8 mouse cellular contexts compared by ENCODE assay signal in the genomic region with DNA sequence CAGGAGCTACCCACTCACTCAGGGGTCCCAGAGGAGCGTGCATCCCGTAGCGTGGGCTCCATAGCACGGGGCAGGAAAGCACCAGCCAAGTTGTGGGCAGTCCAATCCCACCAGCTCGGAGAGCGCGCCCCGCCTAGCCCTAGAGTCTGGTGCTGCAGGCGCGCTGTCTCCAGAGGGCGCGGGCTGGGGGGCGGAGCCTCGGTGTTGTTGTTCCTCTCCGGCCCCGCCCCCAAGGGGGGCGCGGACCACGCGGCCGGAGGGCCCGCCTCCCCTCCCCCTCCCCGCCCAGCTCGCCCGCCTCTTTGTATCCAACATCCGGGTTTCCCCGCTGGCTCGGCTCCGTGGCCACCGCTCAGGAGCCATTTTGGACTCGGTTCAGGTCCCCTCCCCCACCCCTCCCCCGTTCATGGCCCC. TPM values are rescaled to one million over a fixed set of nuclear protein-coding genes. Genes with fewer than 3 reads are reported as not detected.
DNase-seq lines count a peak whose midpoint lies in the region; ATAC-seq and TF ChIP-seq lines count a peak whose summit lies in the region.

A gene (plus strand): TSS at position 318 of the 414 bp plus-strand sequence.

- intact Hi-C loops in gastrocnemius, adult 2 months (cut with DNase I), result loop anchor here (2.0 kb wide), 2 partner anchors 25 to 45 kb away; a partner anchor contains a TSS
- intact Hi-C loops in left cerebral cortex, adult 2 months (cut with DNase I), result loop anchor here (1.0 to 5.0 kb wide), 3 partner anchors 28 to 60 kb away; a partner anchor contains a TSS

- TF ChIP-seq CTCF in gastrocnemius, adult 2 months (IDR thresholded peaks at IDR 0.05), result peak; percentile 61
- TF ChIP-seq CTCF in hindbrain, postnatal 0 days (IDR thresholded peaks at IDR 0.05; ENCODE audit: low read depth), result peak; percentile 62
- peak; percentile 50 for TF ChIP-seq CTCF in left cerebral cortex, adult 2 months (IDR thresholded peaks at IDR 0.05)

- peak; percentile 95 for DNase-seq in R1 (ENCODE audit: low read depth, low spot score)
- peak; percentile 92 to 97 for DNase-seq in cerebellum, postnatal 25 days
- DNase-seq in gastrocnemius, adult 2 months, result peak; percentile 97
- peak; percentile 99 for DNase-seq in hindbrain, postnatal 0 days (ENCODE audit: low spot score)
- peak; percentile 88 to 93 for DNase-seq in left cerebral cortex, adult 2 months (ENCODE audit: extremely low spot score in 1 of 2, low spot score in 2 of 2)
- peak; percentile 95 for DNase-seq in right cerebral cortex, adult 18-20 months
- peak; percentile 78 for DNase-seq in urinary bladder, adult 2 months (ENCODE audit: low spot score)

- peak; percentile 96 for ATAC-seq in hindbrain, postnatal 0 days

- peak within 1 kb of the TSS; percentile 93 for H3K27ac ChIP-seq in gastrocnemius, adult 2 months
- peak within 1 kb of the TSS; percentile 99 for H3K27ac ChIP-seq in hindbrain, postnatal 0 days
- H3K27ac ChIP-seq in left cerebral cortex, adult 2 months, result peak within 1 kb of the TSS; percentile 87
- H3K27ac ChIP-seq in macrophage, result no peak within 1 kb of the TSS

- peak within 1 kb of the TSS; percentile 100 for H3K9ac ChIP-seq in hindbrain, postnatal 0 days (replicated peaks; ENCODE audit: low read length)

- WGBS in hindbrain, postnatal 0 days, result 0% methylated on average over 19 of the region's 32 CpGs
- 0% methylated on average over 19 of the region's 32 CpGs for WGBS in macrophage (ENCODE audit: missing documents)

- H3K4me3 ChIP-seq in gastrocnemius, adult 2 months, result peak within 1 kb of the TSS; percentile 95
- peak within 1 kb of the TSS; percentile 75 for H3K4me3 ChIP-seq in hindbrain, postnatal 0 days (ENCODE audit: low read length)
- H3K4me3 ChIP-seq in left cerebral cortex, adult 2 months, result peak within 1 kb of the TSS; percentile 82
- H3K4me3 ChIP-seq in macrophage (ENCODE audit: inconsistent target), result peak within 1 kb of the TSS; percentile 32

- peaks cover 13% of the 10 kb centered on the region for H3K4me1 ChIP-seq in hindbrain, postnatal 0 days (ENCODE audit: insufficient read depth, low read length)

- H3K4me2 ChIP-seq in hindbrain, postnatal 0 days (ENCODE audit: low read depth, low read length), result peak within 1 kb of the TSS; percentile 77

- no peaks in the 10 kb centered on the region for H3K36me3 ChIP-seq in hindbrain, postnatal 0 days (ENCODE audit: insufficient read depth, low read length)
- H3K36me3 ChIP-seq in macrophage (ENCODE audit: inconsistent target), result no peaks in the 10 kb centered on the region

- H3K9me3 ChIP-seq in hindbrain, postnatal 0 days (ENCODE audit: low read length), result no peaks in the 10 kb centered on the region

- H3K79me2 ChIP-seq in macrophage (ENCODE audit: inconsistent target), result no peaks in the 10 kb centered on the region

- H3K27me3 ChIP-seq in hindbrain, postnatal 0 days (ENCODE audit: insufficient read depth, low read length), result no peaks in the 10 kb centered on the region

RNA-seq across cellular contexts. Expression of the gene that starts here (rescaled TPM):
- 10 to 100 TPM; 14.5 to 20.6 TPM for total RNA-seq in gastrocnemius, adult 2 months (2021)
- 24.3 and 38.0 TPM in 2 replicates for total RNA-seq in hindbrain, postnatal 0 days (2014; rRNA removed)
- polyA plus RNA-seq in hindbrain, postnatal 0 days (2015; fragmentation: Nextera tagmentation; extraction: Ambion mirVana), result 21.8 and 28.2 TPM in 2 replicates
- total RNA-seq in left cerebral cortex, adult 2 months (2021), result 10 to 100 TPM; 16.9 to 19.1 TPM
- 10 to 100 TPM in 5 of 26 experiments, 1 to 10 TPM in 20, under 1 TPM in 1; 0.95 to 23.0 (median 5.4) TPM for total RNA-seq in macrophage (2018; cell fraction: chromatin; rRNA removed)
- total RNA-seq in macrophage (2018; cell fraction: cytosol; rRNA removed), result 1 to 10 TPM in 12 of 26 experiments, under 1 TPM in 14; 0.19 to 3.9 (median 0.81) TPM
- 10 to 100 TPM in 3 of 26 experiments, 1 to 10 TPM in 21, under 1 TPM in 2; 0.43 to 12.3 (median 2.4) TPM for total RNA-seq in macrophage (2018; cell fraction: nucleus; rRNA removed)
- polyA plus RNA-seq in macrophage (2018), result 0.65 to 1.7 TPM (median 0.74 TPM) in 3 replicates
- 2.3 and 3.7 TPM in 2 replicates for polyA plus RNA-seq in urinary bladder, adult 2 months (2012; rRNA removed)

Comparison
In these comparisons a context has a peak if more than half of its experiments do, and no peak if none do; other contexts are left out.
1. H3K4me3 ChIP-seq: peak in every context shown above with its lines; median percentile 95 in gastrocnemius, adult 2 months; 82 in left cerebral cortex, adult 2 months; 75 in hindbrain, postnatal 0 days; 32 in macrophage.